Mouse (Mus musculus): ENCODE data around the gene Cc2d2a. TPM values are rescaled to one million over a fixed set of nuclear protein-coding genes. Genes with fewer than 3 reads are reported as not detected.
A peak's percentile ranks its signal among the peaks of the same experiment; 100 is the strongest.

Gene Cc2d2a
- polyA plus RNA-seq, 1 experiment = 8.5 TPM

DNA sequence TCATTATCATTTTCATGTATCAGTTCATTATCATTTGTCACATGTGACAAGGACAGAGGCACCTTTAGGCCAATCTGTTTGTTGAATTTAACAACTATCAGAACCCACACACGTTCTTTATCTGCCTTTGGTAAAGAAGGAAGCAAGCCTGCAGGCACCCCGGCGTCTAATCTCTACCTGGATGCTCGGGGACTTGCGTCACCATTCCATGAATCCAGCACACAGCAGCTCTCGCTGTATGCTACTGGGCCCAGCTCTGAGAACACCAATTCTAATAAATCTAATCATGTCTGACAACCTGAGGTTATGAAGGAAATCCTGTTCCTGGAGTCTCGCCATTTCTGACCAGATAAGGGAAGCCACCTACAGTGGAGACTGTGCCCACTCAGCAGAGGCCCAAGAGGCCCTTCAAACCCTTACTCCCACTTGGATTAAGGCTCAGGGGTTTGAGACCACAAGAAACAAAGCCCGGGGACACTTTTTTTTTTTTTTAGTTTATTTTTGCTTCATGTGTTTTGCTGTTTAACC is 7.0 kb downstream of the Cc2d2a start:
- DNase-seq (ENCODE audit: low read depth) = no peak
- TF ChIP-seq POLR2A (IDR thresholded peaks at IDR 0.05; ENCODE audit: borderline replicate concordance, extremely low read depth, insufficient read depth, insufficient read length, poor library complexity, severe bottlenecking) = no peak
- no peak for TF ChIP-seq CTCF (IDR thresholded peaks at IDR 0.05; ENCODE audit: borderline replicate concordance, extremely low read depth, insufficient read depth, insufficient read length)

GRCm38 (mm10) chr5:43672177-43672911 is 10.2 kb downstream of the Cc2d2a start:
- TF ChIP-seq CTCF (IDR thresholded peaks at IDR 0.05; ENCODE audit: borderline replicate concordance, extremely low read depth, insufficient read depth, insufficient read length) (peak; percentile 81), POLR2A (IDR thresholded peaks at IDR 0.05; ENCODE audit: borderline replicate concordance, extremely low read depth, insufficient read depth, insufficient read length, poor library complexity, severe bottlenecking) (peak; percentile 31; the same call in 1 of the 2 replicates)
- DNase-seq (ENCODE audit: low read depth) = peak; percentile 97

DNA sequence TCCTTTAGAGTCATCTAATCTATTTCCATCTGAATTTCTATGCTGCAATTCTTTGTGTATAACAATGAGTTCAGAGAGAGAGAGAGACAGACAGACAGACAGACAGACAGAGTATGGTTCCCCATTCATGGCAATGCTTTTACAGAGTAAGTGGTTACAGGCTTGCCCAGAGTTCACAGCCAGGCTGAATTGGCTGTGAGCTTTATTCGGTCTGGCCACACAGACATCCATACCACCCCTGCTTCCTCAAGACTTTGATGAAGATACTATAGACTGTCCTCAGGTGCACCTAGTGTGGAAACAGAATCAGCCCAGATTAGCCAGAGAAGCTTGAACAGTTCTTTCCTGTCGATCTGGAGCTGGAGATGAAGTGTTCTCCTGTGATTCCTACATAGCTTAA is 10.9 kb downstream of the Cc2d2a start:
- DNase-seq (ENCODE audit: low read depth) = no peak
- TF ChIP-seq POLR2A (IDR thresholded peaks at IDR 0.05; ENCODE audit: borderline replicate concordance, extremely low read depth, insufficient read depth, insufficient read length, poor library complexity, severe bottlenecking) (no peak), CTCF (IDR thresholded peaks at IDR 0.05; ENCODE audit: borderline replicate concordance, extremely low read depth, insufficient read depth, insufficient read length) (no peak)

- TF ChIP-seq POLR2A (IDR thresholded peaks at IDR 0.05; ENCODE audit: borderline replicate concordance, extremely low read depth, insufficient read depth, insufficient read length, poor library complexity, severe bottlenecking) (no peak), CTCF (IDR thresholded peaks at IDR 0.05; ENCODE audit: borderline replicate concordance, extremely low read depth, insufficient read depth, insufficient read length) (no peak)
- no peak for DNase-seq (ENCODE audit: low read depth)
Observed at GRCm38 (mm10) chr5:43685466-43685865, 23.3 kb downstream of the Cc2d2a start.

GRCm38 (mm10) chr5:43692489-43692888 is 30.3 kb downstream of the Cc2d2a start:
- DNase-seq (ENCODE audit: low read depth) = no peak
- no peak for TF ChIP-seq POLR2A (IDR thresholded peaks at IDR 0.05; ENCODE audit: borderline replicate concordance, extremely low read depth, insufficient read depth, insufficient read length, poor library complexity, severe bottlenecking)
- TF ChIP-seq CTCF (IDR thresholded peaks at IDR 0.05; ENCODE audit: borderline replicate concordance, extremely low read depth, insufficient read depth, insufficient read length) = no peak

DNA sequence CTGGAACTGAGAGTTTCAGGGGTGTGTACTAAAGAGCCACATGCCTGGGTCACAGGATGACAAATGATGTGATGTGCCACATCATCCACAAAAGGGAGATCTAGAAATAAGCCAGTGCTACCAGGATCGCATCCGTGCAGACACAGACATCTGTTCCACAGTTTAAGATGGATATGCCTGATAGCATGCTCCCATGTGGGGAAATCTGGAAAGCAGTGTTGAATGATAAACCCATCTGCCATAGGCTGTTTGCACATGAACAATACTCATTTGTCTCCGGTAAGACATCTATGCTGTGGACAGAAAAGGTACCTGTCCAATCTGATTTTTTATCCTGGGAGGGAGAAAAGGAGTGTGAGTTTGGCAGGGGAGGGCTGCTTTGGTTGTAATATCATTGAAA is 35.0 kb downstream of the Cc2d2a start:
- TF ChIP-seq POLR2A (IDR thresholded peaks at IDR 0.05; ENCODE audit: borderline replicate concordance, extremely low read depth, insufficient read depth, insufficient read length, poor library complexity, severe bottlenecking) (no peak), CTCF (IDR thresholded peaks at IDR 0.05; ENCODE audit: borderline replicate concordance, extremely low read depth, insufficient read depth, insufficient read length) (no peak)
- DNase-seq (ENCODE audit: low read depth) = peak; percentile 2

DNA sequence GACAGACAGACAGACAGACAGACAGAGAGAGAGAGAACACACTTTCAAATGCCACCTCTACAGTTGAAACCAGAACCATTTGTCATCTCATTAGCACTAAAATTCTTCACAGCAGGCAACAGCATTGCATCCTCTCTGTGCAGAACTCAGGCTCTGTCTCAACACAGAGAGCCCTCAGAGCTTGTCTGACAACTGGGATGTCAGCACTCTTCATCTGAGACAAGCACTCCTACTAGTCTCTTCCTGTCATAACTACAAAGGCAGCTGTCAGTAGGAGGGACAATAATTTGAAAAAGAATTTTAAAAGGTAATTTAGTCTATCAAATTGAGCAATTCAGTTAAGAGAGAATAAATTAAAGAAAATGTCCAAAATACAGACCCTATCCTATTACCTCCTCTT is 37.1 kb downstream of the Cc2d2a start:
- no peak for DNase-seq (ENCODE audit: low read depth)
- TF ChIP-seq POLR2A (IDR thresholded peaks at IDR 0.05; ENCODE audit: borderline replicate concordance, extremely low read depth, insufficient read depth, insufficient read length, poor library complexity, severe bottlenecking) (no peak), CTCF (IDR thresholded peaks at IDR 0.05; ENCODE audit: borderline replicate concordance, extremely low read depth, insufficient read depth, insufficient read length) (no peak)

DNA sequence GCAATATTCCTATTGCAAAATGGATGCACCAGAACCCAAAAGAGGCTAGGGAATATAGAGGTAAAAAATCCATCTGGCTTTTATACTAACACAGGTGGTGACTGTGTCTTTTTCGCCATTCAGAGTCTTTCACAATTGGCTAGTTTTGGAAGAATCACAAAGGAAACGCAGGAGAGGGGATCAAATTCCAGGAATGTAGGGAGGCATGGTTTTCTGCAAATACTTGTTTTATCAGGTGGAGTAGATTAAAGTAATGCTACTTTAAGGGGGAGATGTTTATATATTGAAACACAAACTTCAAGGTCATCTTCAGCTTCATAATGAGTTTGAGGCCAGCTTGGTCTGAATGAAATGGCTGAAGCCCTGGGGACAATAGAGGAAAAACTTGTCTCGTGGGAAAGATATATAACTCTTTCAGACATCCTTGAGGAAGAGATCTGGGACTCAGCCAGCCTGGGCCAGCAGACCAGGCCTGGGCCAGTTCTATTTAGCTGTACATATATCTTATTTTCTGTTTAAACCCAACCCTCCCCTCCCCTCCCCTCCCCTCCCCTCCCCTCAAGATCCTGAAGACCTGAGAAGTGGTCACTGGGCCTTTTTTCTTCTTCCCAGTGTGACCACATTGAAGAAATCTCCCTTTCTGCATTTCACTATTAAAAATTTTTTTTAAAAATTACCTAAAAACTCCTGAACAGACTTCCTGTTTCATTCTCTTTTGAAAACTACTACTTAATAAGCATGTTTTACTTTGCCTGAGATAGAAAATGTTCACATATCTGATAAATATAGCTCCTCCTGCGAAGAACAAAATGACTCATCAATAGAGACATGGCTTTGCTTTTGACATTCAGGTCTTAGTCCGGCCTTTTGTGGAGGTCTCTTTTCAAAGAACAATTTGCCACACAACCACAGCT is 59.6 kb downstream of the Cc2d2a start:
- DNase-seq (ENCODE audit: low read depth) = no peak
- TF ChIP-seq POLR2A (IDR thresholded peaks at IDR 0.05; ENCODE audit: borderline replicate concordance, extremely low read depth, insufficient read depth, insufficient read length, poor library complexity, severe bottlenecking) = no peak
- TF ChIP-seq CTCF (IDR thresholded peaks at IDR 0.05; ENCODE audit: borderline replicate concordance, extremely low read depth, insufficient read depth, insufficient read length) = no peak

- DNase-seq (ENCODE audit: low read depth) = no peak
- TF ChIP-seq CTCF (IDR thresholded peaks at IDR 0.05; ENCODE audit: borderline replicate concordance, extremely low read depth, insufficient read depth, insufficient read length) (no peak), POLR2A (IDR thresholded peaks at IDR 0.05; ENCODE audit: borderline replicate concordance, extremely low read depth, insufficient read depth, insufficient read length, poor library complexity, severe bottlenecking) (no peak)
Observed at GRCm38 (mm10) chr5:43722452-43722783, 60.3 kb downstream of the Cc2d2a start.

GRCm38 (mm10) chr5:43723830-43724229 is 61.7 kb downstream of the Cc2d2a start:
- no peak for TF ChIP-seq CTCF (IDR thresholded peaks at IDR 0.05; ENCODE audit: borderline replicate concordance, extremely low read depth, insufficient read depth, insufficient read length)
- no peak for DNase-seq (ENCODE audit: low read depth)

- no peak for DNase-seq (ENCODE audit: low read depth)
- no peak for TF ChIP-seq CTCF (IDR thresholded peaks at IDR 0.05; ENCODE audit: borderline replicate concordance, extremely low read depth, insufficient read depth, insufficient read length)
- no peak for TF ChIP-seq POLR2A (IDR thresholded peaks at IDR 0.05; ENCODE audit: borderline replicate concordance, extremely low read depth, insufficient read depth, insufficient read length, poor library complexity, severe bottlenecking)
Observed at GRCm38 (mm10) chr5:43728375-43729165, 66.4 kb downstream of the Cc2d2a start.
